Mouse (Mus musculus) retina, embryonic 14.5 days (tissue): Measurements from ENCODE around the gene C530008M17Rik.
A peak's percentile ranks its signal among the peaks of the same experiment; 100 is the strongest.
"Not testable (repeated sequence)": the region's sequence is repeated elsewhere in the genome, so short reads cannot be mapped to it uniquely, and the experiment has no call there.

ENCODE experiments used
- DNase-seq: peaks from one replicate; pipeline ENCODE4 v3.0.0-alpha.2; 2015; ENCODE audit warnings: low spot score

Gene C530008M17Rik

DNA sequence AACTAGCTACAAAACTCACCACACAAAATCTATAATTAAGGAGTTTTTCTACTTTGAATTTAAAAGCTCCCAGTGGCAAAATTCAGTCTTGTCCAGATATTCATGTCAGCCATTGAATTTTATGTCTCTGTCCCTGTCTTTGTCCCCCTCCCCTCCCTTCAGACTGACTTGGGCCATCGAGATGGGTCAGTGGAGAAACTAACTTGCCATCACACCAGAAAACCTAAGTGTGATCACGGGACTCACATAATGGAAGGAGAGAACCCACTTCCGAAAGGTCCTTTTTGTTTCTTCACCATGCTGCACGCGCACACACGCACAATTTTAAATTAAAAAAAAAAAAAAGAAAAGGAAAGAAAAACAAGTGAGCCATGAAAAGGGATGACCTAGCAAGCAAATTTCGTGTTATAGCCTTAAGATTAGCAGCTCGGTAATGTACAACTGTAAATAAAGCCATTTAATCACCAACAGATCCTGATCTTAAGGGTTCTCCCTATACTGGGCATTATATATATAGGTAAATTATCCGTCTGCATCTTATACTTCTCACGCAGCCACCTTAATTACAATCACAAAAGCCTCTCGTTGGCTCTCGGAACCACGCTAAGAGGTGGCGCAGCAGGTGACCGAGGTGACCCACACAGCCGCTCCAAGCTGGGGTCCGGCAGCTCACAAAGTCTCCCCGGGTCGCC is 248.5 kb downstream of the C530008M17Rik start:
- DNase-seq = peak; percentile 29

DNA sequence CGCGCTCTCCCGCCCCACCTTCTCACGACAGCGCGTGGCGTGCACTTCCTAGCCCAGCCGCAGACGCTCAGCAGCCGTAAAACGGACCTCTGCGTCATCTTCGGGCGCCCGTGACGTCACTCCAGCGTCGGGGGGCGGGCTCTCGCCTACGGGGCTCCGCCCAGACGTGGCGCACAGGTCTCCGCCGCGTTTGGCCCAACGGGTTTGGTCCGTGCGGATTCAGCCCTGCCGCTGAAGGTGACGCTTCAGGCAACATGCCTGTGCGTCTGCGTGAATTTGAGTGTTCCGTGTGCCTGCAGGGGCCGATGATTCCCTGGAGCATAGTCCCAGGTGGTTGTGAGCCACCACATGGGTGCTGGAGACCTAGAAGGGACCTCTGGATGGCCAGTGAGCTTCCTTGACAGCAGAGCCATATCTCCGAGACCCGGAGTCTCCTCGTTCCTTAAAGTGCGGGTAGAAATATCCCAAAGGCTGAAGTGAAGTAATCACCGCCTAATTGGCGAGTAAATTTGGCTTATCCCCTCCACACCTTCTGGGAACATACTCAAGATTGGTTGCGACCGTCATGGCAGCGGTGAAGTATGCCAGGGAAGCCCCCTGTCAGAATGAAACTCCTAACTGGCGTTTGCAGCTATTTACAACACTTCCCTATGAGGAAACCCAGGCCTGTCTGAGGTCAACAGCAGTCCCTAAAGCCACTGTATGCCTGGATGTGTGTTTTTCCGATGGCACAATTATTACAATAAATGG is 249.3 kb downstream of the C530008M17Rik start, which contains the start of gene Aasdh:
Gene Aasdh (minus strand): TSS at position 110 of the 750 bp plus-strand sequence.
- DNase-seq = peak; percentile 99

DNA sequence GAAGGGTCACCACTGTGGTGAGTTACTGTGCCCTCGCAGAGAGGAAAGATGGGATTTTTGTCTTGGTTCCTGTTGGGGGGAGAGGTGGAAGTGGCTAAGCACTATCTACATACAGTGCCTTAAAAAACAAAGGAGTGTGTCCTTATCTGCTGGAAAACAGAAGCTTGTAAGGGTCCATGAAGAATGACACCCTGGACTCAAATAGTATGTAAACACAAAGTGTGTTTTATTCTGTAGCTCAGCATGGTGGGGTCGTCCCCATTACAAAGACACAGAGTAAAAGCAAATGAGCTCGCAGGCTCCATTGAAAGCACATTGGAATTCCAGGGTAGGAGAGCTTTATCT is 249.8 kb downstream of the C530008M17Rik start:
- DNase-seq = no peak

DNA sequence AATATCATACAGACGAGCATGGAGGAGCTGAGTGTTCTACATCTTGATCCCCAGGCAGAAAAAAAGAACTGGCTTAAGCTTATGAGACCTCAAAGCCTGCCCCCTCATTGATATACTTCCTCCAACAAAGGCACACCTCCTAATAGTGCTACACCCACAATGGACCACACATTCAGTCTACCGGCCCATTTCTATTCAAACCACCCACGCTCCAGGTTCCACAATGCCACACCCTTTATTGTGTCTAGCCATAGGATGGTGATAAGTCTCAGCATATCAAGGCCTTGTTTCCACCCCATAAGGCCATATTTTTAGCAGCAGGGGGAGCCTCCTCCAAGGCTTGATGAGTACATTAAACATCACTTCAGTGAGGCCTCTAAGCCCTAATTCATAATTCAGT is 254.5 kb downstream of the C530008M17Rik start:
- DNase-seq = no peak

DNA sequence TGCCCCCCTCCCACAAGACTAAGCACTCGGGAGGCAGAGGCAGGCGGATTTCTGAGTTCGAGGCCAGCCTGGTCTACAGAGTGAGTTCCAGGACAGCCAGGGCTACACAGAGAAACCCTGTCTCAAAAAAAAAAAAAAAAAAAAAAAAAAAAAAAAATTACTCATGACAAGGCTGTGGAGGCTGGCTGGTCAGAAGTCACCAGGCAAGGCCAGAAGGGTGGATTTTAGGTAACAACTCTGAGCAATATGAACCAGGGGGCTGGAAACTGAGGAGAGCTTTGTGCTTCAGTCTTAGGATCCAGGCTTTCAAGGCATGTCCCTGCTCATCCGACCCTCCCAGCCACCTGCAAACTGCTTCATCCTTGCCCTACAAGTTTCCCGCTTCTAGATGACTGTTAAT is 256.2 kb downstream of the C530008M17Rik start:
- DNase-seq = not testable (repeated sequence)

DNA sequence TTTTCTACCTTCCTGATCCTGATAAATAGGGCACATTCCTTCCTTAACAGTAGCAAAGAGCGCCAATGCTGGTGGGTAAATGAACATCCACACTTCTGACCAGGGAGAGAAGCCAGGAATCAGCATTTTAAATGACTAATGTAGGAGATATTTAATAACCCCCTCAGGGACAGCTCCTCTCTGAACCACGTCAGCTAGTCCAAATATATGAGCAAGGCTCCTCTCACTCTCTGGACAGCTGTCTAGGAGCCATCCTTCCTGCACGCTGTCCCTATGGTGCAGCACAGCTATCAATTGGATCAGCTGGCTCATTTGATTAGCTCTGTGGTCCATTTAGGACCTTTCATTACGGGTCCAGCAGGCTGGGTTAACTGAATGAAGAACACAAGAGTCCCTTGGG is 266.5 kb downstream of the C530008M17Rik start:
- DNase-seq = no peak
